Mouse (Mus musculus) embryonic facial prominence, embryonic 15.5 days (tissue): ENCODE measurements around the gene Erc2. TPM values are rescaled to one million over a fixed set of nuclear protein-coding genes. Genes with fewer than 3 reads are reported as not detected.

ENCODE experiments used
- ATAC-seq: fragments of 200-750 bp; cut with Nextera tagmentation; 2 replicates; pipeline ENCODE4 v1.8.0; 2017; ENCODE audit warnings: low read depth, moderate TSS enrichment; ENCODE audit not compliant: insufficient number of reproducible peaks, low FRiP score, low TSS enrichment
- H3K27ac ChIP-seq: fragments of 300-500 bp; sonication (generic); replicated peaks from 2 replicates; pipeline ENCODE4 v1.5.1; 2015; ENCODE audit warnings: mild to moderate bottlenecking, inconsistent platforms
- H3K27me3 ChIP-seq: fragments of 300-500 bp; sonication (generic); 2 replicates; pipeline ENCODE4 v1.6.1; 2015; ENCODE audit warnings: inconsistent platforms
- H3K36me3 ChIP-seq: fragments of 300-500 bp; sonication (generic); 2 replicates; pipeline ENCODE4 v1.6.1; 2015; ENCODE audit warnings: mild to moderate bottlenecking, inconsistent platforms
- H3K4me1 ChIP-seq: fragments of 300-500 bp; sonication (generic); 2 replicates; pipeline ENCODE4 v1.6.1; 2015; ENCODE audit warnings: inconsistent platforms
- H3K4me2 ChIP-seq: fragments of 300-500 bp; sonication (generic); replicated peaks from 2 replicates; pipeline ENCODE4 v1.6.1; 2015; ENCODE audit warnings: mild to moderate bottlenecking, inconsistent platforms
- H3K4me3 ChIP-seq: fragments of 300-500 bp; sonication (generic); replicated peaks from 2 replicates; pipeline ENCODE4 v1.5.1; 2015; ENCODE audit warnings: mild to moderate bottlenecking, inconsistent platforms
- H3K9ac ChIP-seq: fragments of 300-500 bp; sonication (generic); 2 replicates; pipeline ENCODE4 v1.6.1; 2015; ENCODE audit warnings: inconsistent platforms
- H3K9me3 ChIP-seq: fragments of 300-500 bp; sonication (generic); replicated peaks from 2 replicates; pipeline ENCODE4 v1.6.1; 2016; ENCODE audit warnings: inconsistent platforms
- WGBS: fragments of 180-500 bp; shearing (Covaris S2); methylation state at CpG from one replicate; pipeline ENCODE4 v1.1.7; 2015; 5-methylcytosine and 5-hydroxymethylcytosine counted together
- polyA plus RNA-seq: library from polyadenylated mRNA; unstranded; fragments of >200 nt; fragmentation: Nextera tagmentation; extraction: Ambion mirVana; gene quantifications from 2 replicates; pipeline ENCODE4 v1.2.1, GENCODE M21; 2015

Gene Erc2
- polyA plus RNA-seq, 1 experiment from 2014 or later, result 7.1 TPM

DNA sequence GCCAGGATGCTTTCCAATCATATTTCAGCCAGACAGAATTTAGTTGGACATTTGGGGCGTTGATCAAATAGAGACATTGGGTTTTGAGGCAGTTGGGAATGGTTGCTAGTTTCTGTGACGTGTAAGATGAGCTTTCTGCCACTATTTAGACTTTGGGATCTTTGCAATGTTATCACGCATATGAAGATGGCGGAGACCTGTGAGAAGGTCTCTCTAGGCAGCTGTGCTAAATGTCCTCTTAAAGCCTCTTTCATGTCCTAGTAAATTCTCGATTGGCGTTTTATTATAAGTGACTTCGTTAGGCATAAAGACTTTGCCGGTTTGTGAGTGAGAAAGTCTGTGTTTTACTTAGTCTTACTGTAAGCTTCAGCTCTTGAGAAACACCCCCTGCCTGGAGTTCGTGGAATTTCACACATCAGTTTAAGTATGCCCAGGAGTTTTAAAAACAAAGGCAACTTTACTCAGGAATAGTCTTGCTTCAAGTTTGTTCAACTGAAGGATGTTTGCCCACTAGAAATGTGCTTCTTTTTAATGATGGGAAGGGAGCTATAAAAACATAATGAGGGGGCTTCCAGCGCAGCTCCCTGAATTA lies 186.4 kb downstream of the Erc2 start:
- Histone ChIP-seq H3K36me3 (no peaks in the 10 kb centered on the region), H3K4me3 (no peak overlapping the region), H3K27ac (peak overlapping the region; percentile 58), H3K9ac (no peak overlapping the region), H3K4me2 (no peak overlapping the region), H3K27me3 (no peaks in the 10 kb centered on the region), H3K4me1 (peaks cover 22% of the 10 kb centered on the region), H3K9me3 (no peaks in the 10 kb centered on the region)
- WGBS, result 45% methylated on average over 10 of the region's 10 CpGs
- no peak for ATAC-seq

DNA sequence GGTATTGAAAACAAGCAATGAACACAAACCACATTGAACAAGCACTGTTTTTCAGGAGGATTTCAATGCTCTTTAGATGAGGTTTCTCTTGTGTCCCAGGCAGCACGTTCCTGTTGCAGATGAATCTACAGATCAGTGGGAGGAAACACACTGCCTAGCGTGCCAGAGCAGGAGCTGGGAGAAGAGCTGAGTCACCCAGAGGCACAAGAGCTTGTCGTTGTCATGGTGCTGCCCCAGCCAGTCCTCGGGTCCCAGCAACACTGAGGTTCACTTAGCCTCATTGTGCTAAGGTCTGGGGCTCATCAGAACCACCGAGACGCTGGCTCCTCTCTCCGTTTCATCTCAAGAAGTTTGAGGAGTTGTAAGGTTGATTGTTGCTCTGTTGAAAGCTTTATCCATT lies 188.6 kb downstream of the Erc2 start:
- no peak for ATAC-seq
- H3K4me3 ChIP-seq, result no peak overlapping the region
- 18% methylated on average over 7 of the region's 7 CpGs for WGBS
- no peaks in the 10 kb centered on the region for H3K36me3 ChIP-seq
- H3K4me1 ChIP-seq, result peaks cover 22% of the 10 kb centered on the region
- no peaks in the 10 kb centered on the region for H3K27me3 ChIP-seq
- no peak overlapping the region for H3K4me2 ChIP-seq
- H3K9ac ChIP-seq, result no peak overlapping the region
- no peaks in the 10 kb centered on the region for H3K9me3 ChIP-seq
- H3K27ac ChIP-seq, result peak overlapping the region; percentile 49

DNA sequence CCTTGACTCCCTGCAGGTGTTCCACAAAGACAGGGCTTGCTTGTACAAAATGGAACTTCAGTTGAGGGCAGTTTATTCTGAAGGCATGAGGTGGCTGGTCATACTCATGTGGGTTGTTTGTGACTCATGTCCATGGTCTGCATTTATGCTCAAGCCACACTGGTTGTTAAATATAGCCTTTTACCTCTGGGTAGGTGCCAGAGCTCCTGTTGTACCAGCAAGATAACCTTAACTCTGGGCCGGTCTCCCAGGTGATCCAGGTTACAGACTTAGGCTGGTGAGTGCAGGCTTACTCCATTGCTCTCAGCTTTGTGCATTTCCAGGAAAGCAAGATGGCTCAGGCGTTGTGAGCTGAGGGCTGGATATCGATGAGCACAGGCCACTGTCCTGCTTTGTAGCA lies 189.4 kb downstream of the Erc2 start:
- ATAC-seq, result no peak
- Histone ChIP-seq H3K4me1 (peaks cover 22% of the 10 kb centered on the region), H3K27me3 (no peaks in the 10 kb centered on the region), H3K36me3 (no peaks in the 10 kb centered on the region), H3K9ac (no peak overlapping the region), H3K27ac (no peak overlapping the region), H3K4me3 (no peak overlapping the region), H3K9me3 (no peaks in the 10 kb centered on the region), H3K4me2 (no peak overlapping the region)
- WGBS, result 87% methylated on average over 3 of the region's 3 CpGs

DNA sequence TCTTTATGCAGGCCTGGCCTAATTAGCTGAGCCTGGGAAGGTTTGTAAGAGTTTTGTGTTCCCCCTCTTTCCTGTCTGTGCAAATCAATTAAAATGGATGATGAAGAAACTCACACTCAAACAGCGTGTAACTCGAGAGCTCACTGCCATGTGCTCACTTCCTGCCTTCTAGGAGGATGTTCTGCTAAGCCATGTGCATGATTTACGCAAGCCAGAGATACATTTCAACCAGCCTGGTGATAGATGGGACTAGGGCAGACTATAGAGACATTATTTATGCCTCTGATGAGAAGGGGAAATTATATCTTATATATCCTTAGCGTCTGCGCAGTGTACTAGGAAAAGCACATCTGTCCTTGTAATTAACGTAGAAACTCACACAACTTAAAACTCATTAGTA lies 193.5 kb downstream of the Erc2 start:
- no peak overlapping the region for H3K4me2 ChIP-seq
- no peak overlapping the region for H3K9ac ChIP-seq
- 63% methylated on average over 6 of the region's 6 CpGs for WGBS
- H3K4me3 ChIP-seq, result no peak overlapping the region
- no peaks in the 10 kb centered on the region for H3K36me3 ChIP-seq
- no peaks in the 10 kb centered on the region for H3K9me3 ChIP-seq
- H3K27ac ChIP-seq, result no peak overlapping the region
- peaks cover 5% of the 10 kb centered on the region for H3K4me1 ChIP-seq
- H3K27me3 ChIP-seq, result no peaks in the 10 kb centered on the region
- ATAC-seq, result no peak

DNA sequence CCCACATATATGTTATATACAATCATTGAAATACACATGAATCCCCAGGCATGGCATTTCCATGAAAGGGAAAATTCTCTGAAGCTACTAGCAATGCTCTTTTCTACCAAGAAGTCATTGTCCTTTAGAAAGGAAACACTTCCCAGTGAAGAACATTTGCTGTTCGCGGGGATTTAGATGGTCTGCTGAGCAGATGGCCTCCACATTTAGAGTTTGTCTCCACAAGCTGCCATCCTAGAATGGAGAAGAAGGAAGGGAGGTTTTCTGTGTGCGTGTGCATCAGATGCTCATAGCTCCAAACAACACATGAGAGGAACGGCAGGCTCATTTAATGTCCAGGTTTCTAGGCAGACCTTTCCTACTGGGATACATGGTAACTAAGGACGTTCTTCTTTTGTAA lies 196.8 kb downstream of the Erc2 start:
- no peak overlapping the region for H3K9ac ChIP-seq
- no peaks in the 10 kb centered on the region for H3K9me3 ChIP-seq
- WGBS, result 76% methylated on average over 5 of the region's 5 CpGs
- H3K4me3 ChIP-seq, result no peak overlapping the region
- no peaks in the 10 kb centered on the region for H3K27me3 ChIP-seq
- H3K36me3 ChIP-seq, result no peaks in the 10 kb centered on the region
- peaks cover 12% of the 10 kb centered on the region for H3K4me1 ChIP-seq
- no peak overlapping the region for H3K4me2 ChIP-seq
- no peak for ATAC-seq
- H3K27ac ChIP-seq, result no peak overlapping the region

DNA sequence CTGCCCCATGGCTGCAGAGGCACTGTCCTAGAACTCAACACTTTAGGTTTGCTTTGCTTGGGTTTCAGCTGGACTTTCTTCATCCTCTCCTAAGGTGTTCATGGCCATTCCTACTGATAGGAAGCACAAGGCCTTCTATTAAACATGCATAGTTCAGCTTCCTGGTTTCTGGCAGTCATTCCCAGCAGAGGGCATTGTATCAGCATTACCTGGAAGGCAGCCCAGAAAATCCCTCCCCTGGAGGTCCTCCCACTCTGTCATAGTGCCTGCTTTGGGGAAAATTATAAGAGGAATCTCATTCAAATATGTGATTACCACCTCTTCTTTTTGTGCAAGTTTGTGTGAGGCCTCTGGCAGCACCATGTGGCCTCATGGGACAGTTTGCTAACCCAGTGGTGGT lies 199.6 kb downstream of the Erc2 start:
- H3K4me3 ChIP-seq, result no peak overlapping the region
- no peaks in the 10 kb centered on the region for H3K27me3 ChIP-seq
- no peaks in the 10 kb centered on the region for H3K9me3 ChIP-seq
- ATAC-seq, result no peak
- H3K4me1 ChIP-seq, result peaks cover 14% of the 10 kb centered on the region
- no peak overlapping the region for H3K9ac ChIP-seq
- H3K36me3 ChIP-seq, result no peaks in the 10 kb centered on the region
- H3K27ac ChIP-seq, result no peak overlapping the region
- no peak overlapping the region for H3K4me2 ChIP-seq

DNA sequence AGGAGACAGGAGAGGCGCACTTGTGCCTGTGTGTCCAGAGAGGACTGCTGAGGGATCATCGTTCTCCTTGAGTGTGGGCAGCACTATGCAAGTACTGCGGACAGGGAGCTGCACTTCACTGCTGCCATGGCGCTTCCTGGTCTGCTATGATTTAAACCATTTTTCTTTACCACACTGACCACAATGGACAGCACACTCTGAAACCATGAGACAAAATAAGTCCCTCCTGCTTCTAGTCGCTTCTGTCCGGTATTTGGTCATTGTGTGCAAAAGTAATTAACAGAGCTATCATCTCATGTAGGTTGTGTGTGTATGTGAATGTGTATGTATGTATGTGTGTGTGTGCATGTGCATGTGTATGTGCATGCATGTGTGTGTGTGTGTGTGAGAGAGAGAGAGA lies 200.3 kb downstream of the Erc2 start:
- Histone ChIP-seq H3K4me2 (no peak overlapping the region), H3K27me3 (no peaks in the 10 kb centered on the region), H3K36me3 (no peaks in the 10 kb centered on the region), H3K27ac (no peak overlapping the region), H3K9ac (no peak overlapping the region), H3K4me3 (no peak overlapping the region), H3K9me3 (no peaks in the 10 kb centered on the region), H3K4me1 (peaks cover 14% of the 10 kb centered on the region)
- WGBS, result 86% methylated on average over 6 of the region's 6 CpGs
- no peak for ATAC-seq

DNA sequence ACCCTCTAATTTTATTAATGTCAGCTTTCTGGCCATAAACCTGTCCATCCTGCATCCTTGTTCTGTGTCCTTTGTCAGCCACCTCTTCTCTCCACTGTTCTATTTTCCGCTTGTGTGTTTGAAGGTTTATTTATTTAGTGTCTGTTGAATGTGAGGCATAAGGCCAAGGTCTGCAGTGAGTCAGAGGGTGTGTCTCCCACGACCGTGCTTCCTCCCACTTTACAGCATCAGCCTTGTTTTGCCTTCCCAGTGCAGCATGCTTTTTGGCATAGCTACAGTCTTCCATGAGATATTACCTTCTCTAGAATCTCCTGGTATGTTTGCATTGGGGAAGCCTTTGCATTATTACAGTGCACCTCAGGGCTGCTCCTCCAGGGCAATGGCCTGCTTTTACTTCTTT lies 200.8 kb downstream of the Erc2 start:
- 31% methylated on average over 3 of the region's 3 CpGs for WGBS
- H3K4me2 ChIP-seq, result no peak overlapping the region
- no peaks in the 10 kb centered on the region for H3K9me3 ChIP-seq
- no peak for ATAC-seq
- H3K9ac ChIP-seq, result no peak overlapping the region
- H3K4me3 ChIP-seq, result no peak overlapping the region
- H3K27ac ChIP-seq, result no peak overlapping the region
- H3K4me1 ChIP-seq, result peaks cover 14% of the 10 kb centered on the region
- no peaks in the 10 kb centered on the region for H3K27me3 ChIP-seq
- H3K36me3 ChIP-seq, result no peaks in the 10 kb centered on the region

DNA sequence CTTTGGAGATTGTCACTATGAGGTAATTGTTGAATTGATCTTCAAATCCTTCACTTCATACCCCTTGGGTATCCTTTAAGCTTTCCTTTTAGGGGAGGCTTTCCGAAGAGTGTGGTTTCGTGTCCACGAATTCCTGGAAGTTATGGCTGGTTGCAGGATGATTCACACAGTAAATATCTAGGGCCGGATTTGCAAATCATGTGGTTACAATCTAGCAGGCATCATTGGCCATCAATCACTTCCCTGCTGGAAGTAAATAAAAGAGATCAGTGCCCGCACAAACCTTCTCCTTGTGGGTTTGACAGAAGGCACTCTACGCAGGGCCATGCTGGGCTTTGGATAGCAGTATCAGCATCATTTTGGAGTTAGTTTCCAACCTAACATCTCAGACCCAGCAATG lies 201.7 kb downstream of the Erc2 start:
- Histone ChIP-seq H3K9ac (no peak overlapping the region), H3K4me2 (no peak overlapping the region), H3K36me3 (no peaks in the 10 kb centered on the region), H3K27ac (no peak overlapping the region), H3K4me3 (no peak overlapping the region), H3K4me1 (peaks cover 14% of the 10 kb centered on the region), H3K9me3 (no peaks in the 10 kb centered on the region), H3K27me3 (no peaks in the 10 kb centered on the region)
- ATAC-seq, result no peak
- WGBS, result 45% methylated on average over 6 of the region's 6 CpGs

DNA sequence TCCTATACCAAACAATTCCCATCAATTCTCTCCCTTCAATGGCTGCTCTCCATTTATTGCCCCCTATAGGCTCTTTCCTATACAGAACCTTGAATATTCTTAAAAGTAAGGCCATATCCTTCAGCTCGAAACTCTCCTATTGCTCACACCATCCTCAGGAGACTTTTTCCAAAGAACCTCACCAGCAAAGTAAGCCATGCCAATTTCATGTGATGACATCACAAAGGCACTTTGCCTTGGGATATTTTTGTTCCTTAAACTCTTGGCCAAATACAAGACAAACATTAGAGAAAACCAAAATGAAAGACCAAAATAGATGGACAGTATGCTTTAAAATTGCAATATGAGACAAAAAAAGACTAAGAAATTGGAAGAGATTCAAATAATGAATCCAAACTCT lies 204.6 kb downstream of the Erc2 start:
- no peak overlapping the region for H3K4me2 ChIP-seq
- 72% methylated on average over 1 of the region's 1 CpGs for WGBS
- no peak overlapping the region for H3K27ac ChIP-seq
- peaks cover 10% of the 10 kb centered on the region for H3K4me1 ChIP-seq
- H3K9me3 ChIP-seq, result no peaks in the 10 kb centered on the region
- H3K36me3 ChIP-seq, result no peaks in the 10 kb centered on the region
- H3K4me3 ChIP-seq, result no peak overlapping the region
- ATAC-seq, result no peak
- no peak overlapping the region for H3K9ac ChIP-seq
- no peaks in the 10 kb centered on the region for H3K27me3 ChIP-seq

DNA sequence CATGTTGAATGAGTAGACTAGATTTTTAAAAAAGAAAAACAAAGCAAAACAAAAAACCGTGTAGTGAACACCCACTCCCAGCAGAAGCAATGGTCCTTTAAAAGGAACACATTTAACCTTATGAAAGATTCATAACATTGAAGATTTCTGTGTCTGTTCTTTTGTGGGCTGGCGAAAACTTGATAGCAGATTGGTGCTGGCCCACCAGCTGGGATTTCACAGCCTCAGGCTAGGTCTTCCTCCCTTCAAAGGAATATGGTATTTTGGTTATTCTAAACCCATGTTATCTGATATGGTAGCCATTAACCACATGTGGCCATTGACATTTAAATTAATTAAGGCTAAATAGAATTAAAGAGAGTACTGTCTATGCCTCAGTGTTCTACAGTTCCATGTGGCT lies 205.9 kb downstream of the Erc2 start:
- 45% methylated on average over 2 of the region's 2 CpGs for WGBS
- H3K36me3 ChIP-seq, result no peaks in the 10 kb centered on the region
- no peak overlapping the region for H3K27ac ChIP-seq
- H3K27me3 ChIP-seq, result no peaks in the 10 kb centered on the region
- H3K4me1 ChIP-seq, result peaks cover 5% of the 10 kb centered on the region; the same call in 1 of the 2 replicates
- no peak overlapping the region for H3K9ac ChIP-seq
- no peak overlapping the region for H3K4me2 ChIP-seq
- no peaks in the 10 kb centered on the region for H3K9me3 ChIP-seq
- H3K4me3 ChIP-seq, result no peak overlapping the region
- no peak for ATAC-seq

DNA sequence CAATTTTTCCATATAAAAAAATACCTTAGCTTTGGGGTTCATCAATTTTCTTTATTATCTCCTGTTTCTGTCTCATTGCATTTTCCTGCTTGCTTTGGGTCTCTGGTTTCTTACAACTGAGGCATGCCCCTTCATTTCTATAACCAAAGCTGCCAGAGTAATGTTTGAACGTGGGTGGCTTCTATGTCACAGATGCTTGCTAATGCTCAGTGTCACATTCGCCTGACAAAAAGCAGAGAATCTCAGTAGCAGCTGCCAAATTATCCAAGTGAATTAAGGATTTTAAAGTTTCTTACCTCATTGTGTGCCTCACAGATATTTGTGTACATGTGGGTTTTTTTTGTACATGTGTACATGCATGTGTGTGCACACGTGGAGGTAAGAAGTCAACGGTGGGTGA lies 210.0 kb downstream of the Erc2 start:
- peaks cover 8% of the 10 kb centered on the region; the same call in 1 of the 2 replicates for H3K4me1 ChIP-seq
- no peak overlapping the region for H3K4me3 ChIP-seq
- no peaks in the 10 kb centered on the region for H3K27me3 ChIP-seq
- no peaks in the 10 kb centered on the region for H3K36me3 ChIP-seq
- 62% methylated on average over 4 of the region's 4 CpGs for WGBS
- no peak for ATAC-seq
- H3K27ac ChIP-seq, result no peak overlapping the region
- H3K4me2 ChIP-seq, result no peak overlapping the region
- no peak overlapping the region for H3K9ac ChIP-seq
- H3K9me3 ChIP-seq, result no peaks in the 10 kb centered on the region
